Mouse (Mus musculus): Measurements from ENCODE around the gene Olfr1177-ps. TPM values are rescaled to one million over a fixed set of nuclear protein-coding genes. Genes with fewer than 3 reads are reported as not detected.

Gene Olfr1177-ps
- not detected in 2 replicates for polyA plus RNA-seq (2012; rRNA removed)

DNA sequence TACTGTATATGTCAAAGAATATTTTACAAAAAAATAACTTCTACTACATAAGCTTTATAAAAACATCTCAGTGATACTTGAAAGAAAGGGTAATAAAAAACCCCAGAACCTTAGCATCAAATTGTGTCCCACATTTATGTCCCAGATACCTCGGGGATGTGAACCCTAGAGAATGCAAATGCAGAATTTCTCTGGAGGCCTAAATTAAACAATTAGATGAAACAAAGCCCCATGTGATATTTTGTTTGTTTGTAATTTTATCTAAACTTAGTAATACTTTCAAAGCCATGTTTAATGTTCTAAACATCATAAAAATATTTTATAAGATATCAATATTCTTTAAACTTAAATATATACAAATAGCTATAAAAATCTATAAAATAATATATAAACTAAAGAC lies at the start of gene Olfr1177-ps:
Olfr1177-ps (minus strand) TSS at position 101 of the 400 bp plus-strand sequence.
- Histone ChIP-seq H3K27ac (ENCODE audit: insufficient read depth, low read length) (no peak within 1 kb of the TSS), H3K4me1 (ENCODE audit: control insufficient read depth, insufficient read depth, insufficient read length) (no peaks in the 10 kb centered on the region), H3K36me3 (ENCODE audit: control insufficient read depth, insufficient read depth, low read length) (no peaks in the 10 kb centered on the region), H3K4me3 (ENCODE audit: extremely low read depth, insufficient read depth, insufficient read length) (no peak within 1 kb of the TSS), H3K27me3 (ENCODE audit: control insufficient read depth, insufficient read depth, low read length) (no peaks in the 10 kb centered on the region)
- no peak for TF ChIP-seq CTCF (IDR thresholded peaks at IDR 0.05; ENCODE audit: extremely low read depth, insufficient read depth, insufficient read length, insufficient replicate concordance)
- no peak for DNase-seq (ENCODE audit: low read depth in 1 of 2, low spot score in 2 of 2)
- 84% methylated on average over 1 of the region's 1 CpGs for WGBS

DNA sequence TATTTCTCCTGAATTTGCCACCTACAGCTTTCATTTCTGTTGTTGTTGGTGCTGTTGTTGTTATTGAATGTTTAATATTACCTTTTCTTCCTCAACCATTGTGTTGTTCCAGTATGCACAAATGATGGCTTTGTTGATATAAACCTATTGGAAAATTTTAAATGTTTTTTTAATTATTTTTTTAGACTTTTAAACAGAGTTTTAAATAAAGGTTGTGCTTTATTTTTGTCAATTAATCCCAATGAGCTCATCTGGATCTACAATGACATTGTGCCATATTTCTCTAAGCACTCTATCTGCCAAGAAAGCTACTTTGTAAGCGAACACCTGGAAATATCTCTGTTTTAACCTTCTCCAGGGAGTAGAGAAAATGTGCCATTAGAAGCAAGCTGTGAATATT lies 40.5 kb upstream of the Olfr1177-ps start, which contains the start of gene Olfr1178:
Olfr1178 (plus strand) TSS at position 301 of the 400 bp plus-strand sequence.
- 89% methylated on average over 1 of the region's 1 CpGs for WGBS

DNA sequence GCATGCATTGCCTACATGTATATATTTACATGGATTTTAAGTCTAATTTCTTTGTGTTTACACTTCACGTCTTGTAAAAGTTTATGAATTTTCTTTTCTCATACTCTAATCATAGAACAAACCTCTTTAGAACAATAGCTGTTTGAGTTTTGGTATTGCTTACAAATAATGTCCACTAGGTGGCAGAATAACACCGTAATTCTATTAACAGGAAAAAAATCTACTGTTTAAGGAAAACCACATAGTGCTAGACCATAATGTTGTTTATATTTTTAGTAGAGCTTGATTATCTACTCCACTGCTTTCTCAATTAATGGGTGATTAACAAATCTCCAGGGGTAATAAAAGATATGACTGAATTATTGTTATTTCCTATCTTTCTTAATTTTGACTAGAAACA lies 10.0 kb upstream of the Olfr1177-ps start:
- H3K27me3 ChIP-seq (ENCODE audit: control insufficient read depth, insufficient read depth, low read length), result no peaks in the 10 kb centered on the region
- H3K4me3 ChIP-seq (ENCODE audit: extremely low read depth, insufficient read depth, insufficient read length), result no peak overlapping the region
- DNase-seq (ENCODE audit: low read depth in 1 of 2, low spot score in 2 of 2), result no peak
- WGBS, result 7% methylated on average over 2 of the region's 2 CpGs
- no peaks in the 10 kb centered on the region for H3K36me3 ChIP-seq (ENCODE audit: control insufficient read depth, insufficient read depth, low read length)
- no peaks in the 10 kb centered on the region for H3K4me1 ChIP-seq (ENCODE audit: control insufficient read depth, insufficient read depth, insufficient read length)
- H3K27ac ChIP-seq (ENCODE audit: insufficient read depth, low read length), result no peak overlapping the region
- TF ChIP-seq CTCF (IDR thresholded peaks at IDR 0.05; ENCODE audit: extremely low read depth, insufficient read depth, insufficient read length, insufficient replicate concordance), result no peak
- TF ChIP-seq POLR2A (IDR thresholded peaks at IDR 0.05; ENCODE audit: low read depth, low read length), result no peak

More for the DNA sequence above, 40.5 kb upstream of the Olfr1177-ps start, which contains the start of gene Olfr1178:
- Histone ChIP-seq H3K4me3 (ENCODE audit: extremely low read depth, insufficient read depth, insufficient read length) (no peak within 1 kb of the TSS), H3K27me3 (ENCODE audit: control insufficient read depth, insufficient read depth, low read length) (no peaks in the 10 kb centered on the region), H3K36me3 (ENCODE audit: control insufficient read depth, insufficient read depth, low read length) (no peaks in the 10 kb centered on the region), H3K4me1 (ENCODE audit: control insufficient read depth, insufficient read depth, insufficient read length) (no peaks in the 10 kb centered on the region), H3K27ac (ENCODE audit: insufficient read depth, low read length) (no peak within 1 kb of the TSS)
- TF ChIP-seq CTCF (IDR thresholded peaks at IDR 0.05; ENCODE audit: extremely low read depth, insufficient read depth, insufficient read length, insufficient replicate concordance), result no peak
- no peak for TF ChIP-seq POLR2A (IDR thresholded peaks at IDR 0.05; ENCODE audit: low read depth, low read length)
- no peak for DNase-seq (ENCODE audit: low read depth in 1 of 2, low spot score in 2 of 2)

DNA sequence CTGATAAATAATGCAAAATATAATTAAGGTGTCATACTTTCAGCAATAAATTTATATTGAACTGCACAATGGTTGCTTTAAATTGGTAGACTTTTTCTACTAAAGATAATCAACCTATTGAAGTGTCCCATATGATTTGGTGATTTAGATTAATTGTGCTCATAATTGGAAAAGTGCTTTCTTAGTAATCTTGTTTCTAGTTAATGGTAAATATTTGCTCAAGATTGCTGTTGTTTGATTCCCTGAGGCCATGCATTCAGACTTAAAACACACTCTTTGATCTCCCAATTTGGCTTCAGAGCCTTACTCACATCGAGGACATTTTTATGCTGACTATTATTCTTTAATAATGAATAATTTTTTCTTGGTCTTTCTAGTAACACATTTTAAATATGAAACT lies 9.9 kb downstream of the Olfr1177-ps start, which contains the start of gene Olfr1176:
Olfr1176 (plus strand) TSS at position 301 of the 400 bp plus-strand sequence.
- TF ChIP-seq POLR2A (IDR thresholded peaks at IDR 0.05; ENCODE audit: low read depth, low read length) (no peak), CTCF (IDR thresholded peaks at IDR 0.05; ENCODE audit: extremely low read depth, insufficient read depth, insufficient read length, insufficient replicate concordance) (no peak)
- WGBS, result 77% methylated on average over 1 of the region's 1 CpGs
- no peaks in the 10 kb centered on the region for H3K27me3 ChIP-seq (ENCODE audit: control insufficient read depth, insufficient read depth, low read length)
- H3K36me3 ChIP-seq (ENCODE audit: control insufficient read depth, insufficient read depth, low read length), result no peaks in the 10 kb centered on the region
- H3K27ac ChIP-seq (ENCODE audit: insufficient read depth, low read length), result no peak within 1 kb of the TSS
- DNase-seq (ENCODE audit: low read depth in 1 of 2, low spot score in 2 of 2), result no peak
- H3K4me1 ChIP-seq (ENCODE audit: control insufficient read depth, insufficient read depth, insufficient read length), result no peaks in the 10 kb centered on the region
- no peak within 1 kb of the TSS for H3K4me3 ChIP-seq (ENCODE audit: extremely low read depth, insufficient read depth, insufficient read length)

DNA sequence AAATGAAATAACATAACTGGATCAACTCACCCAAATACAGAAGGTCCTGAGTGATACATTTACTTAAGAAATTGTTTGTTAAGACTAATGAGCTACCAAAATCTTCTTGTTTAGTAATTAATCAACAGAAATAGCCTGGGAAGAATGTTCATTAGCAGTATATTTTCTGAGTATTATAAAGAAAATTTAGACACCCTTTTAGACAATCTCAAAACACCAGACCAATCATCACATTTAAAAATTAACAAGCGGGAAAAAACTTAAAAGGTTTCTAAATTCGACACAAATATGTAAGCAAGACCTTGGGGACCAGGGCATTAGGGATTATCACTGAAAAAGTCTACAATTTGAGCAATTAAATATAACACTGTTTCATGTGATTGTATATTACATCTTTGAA lies 19.2 kb downstream of the Olfr1177-ps start, which contains the start of gene Olfr1175-ps:
Olfr1175-ps (minus strand) TSS at position 101 of the 400 bp plus-strand sequence.
- WGBS, result 88% methylated on average over 2 of the region's 2 CpGs
- DNase-seq (ENCODE audit: low read depth in 1 of 2, low spot score in 2 of 2), result no peak
- Histone ChIP-seq H3K27me3 (ENCODE audit: control insufficient read depth, insufficient read depth, low read length) (no peaks in the 10 kb centered on the region), H3K27ac (ENCODE audit: insufficient read depth, low read length) (no peak within 1 kb of the TSS), H3K36me3 (ENCODE audit: control insufficient read depth, insufficient read depth, low read length) (no peaks in the 10 kb centered on the region), H3K4me3 (ENCODE audit: extremely low read depth, insufficient read depth, insufficient read length) (no peak within 1 kb of the TSS), H3K4me1 (ENCODE audit: control insufficient read depth, insufficient read depth, insufficient read length) (no peaks in the 10 kb centered on the region)
- TF ChIP-seq CTCF (IDR thresholded peaks at IDR 0.05; ENCODE audit: extremely low read depth, insufficient read depth, insufficient read length, insufficient replicate concordance), result no peak
- TF ChIP-seq POLR2A (IDR thresholded peaks at IDR 0.05; ENCODE audit: low read depth, low read length), result no peak

DNA sequence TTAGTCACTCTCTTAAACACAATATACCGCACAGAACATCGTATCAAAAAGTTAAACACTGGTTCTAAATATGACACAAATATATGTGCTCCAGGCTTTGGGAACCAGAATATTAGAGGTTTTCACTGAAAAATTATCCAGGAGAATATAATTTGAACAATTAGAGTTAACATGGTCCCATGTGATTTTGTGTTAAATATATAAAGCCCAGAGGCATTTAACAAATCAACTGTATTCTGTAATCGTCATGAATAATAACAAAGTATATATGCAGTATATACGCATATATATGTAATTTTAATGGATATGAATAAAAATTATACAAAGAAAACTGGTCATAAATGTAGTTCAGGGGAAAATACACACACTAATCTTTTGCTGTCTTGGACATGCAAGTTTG lies 31.3 kb downstream of the Olfr1177-ps start, which contains the start of gene Olfr1174-ps:
Olfr1174-ps (minus strand) TSS at position 101 of the 400 bp plus-strand sequence.
- no peaks in the 10 kb centered on the region for H3K36me3 ChIP-seq (ENCODE audit: control insufficient read depth, insufficient read depth, low read length)
- no peak within 1 kb of the TSS for H3K4me3 ChIP-seq (ENCODE audit: extremely low read depth, insufficient read depth, insufficient read length)
- 87% methylated on average over 4 of the region's 4 CpGs for WGBS
- no peaks in the 10 kb centered on the region for H3K4me1 ChIP-seq (ENCODE audit: control insufficient read depth, insufficient read depth, insufficient read length)
- no peaks in the 10 kb centered on the region for H3K27me3 ChIP-seq (ENCODE audit: control insufficient read depth, insufficient read depth, low read length)
- no peak within 1 kb of the TSS for H3K27ac ChIP-seq (ENCODE audit: insufficient read depth, low read length)
- no peak for DNase-seq (ENCODE audit: low read depth in 1 of 2, low spot score in 2 of 2)
- TF ChIP-seq CTCF (IDR thresholded peaks at IDR 0.05; ENCODE audit: extremely low read depth, insufficient read depth, insufficient read length, insufficient replicate concordance) (no peak), POLR2A (IDR thresholded peaks at IDR 0.05; ENCODE audit: low read depth, low read length) (no peak)

Other genes starting within 250 kb of the Olfr1177-ps start
- not detected in 2 replicates for gene Olfr1166, start 218.2 kb downstream of the Olfr1177-ps start, polyA plus RNA-seq (2012; rRNA removed)
- not detected in 2 replicates for gene Olfr1167, start 191.3 kb downstream of the Olfr1177-ps start, polyA plus RNA-seq (2012; rRNA removed)
- gene Olfr1168, start 164.6 kb downstream of the Olfr1177-ps start, polyA plus RNA-seq (2012; rRNA removed), result not detected in 2 replicates
- gene Olfr1170, start 118.2 kb downstream of the Olfr1177-ps start, polyA plus RNA-seq (2012; rRNA removed), result not detected in 2 replicates
- gene Olfr1173, start 66.6 kb downstream of the Olfr1177-ps start, polyA plus RNA-seq (2012; rRNA removed), result not detected in 2 replicates
- not detected in 2 replicates for gene Olfr1174-ps, start 31.4 kb downstream of the Olfr1177-ps start, polyA plus RNA-seq (2012; rRNA removed)
- not detected in 2 replicates for gene Olfr1175-ps, start 19.3 kb downstream of the Olfr1177-ps start, polyA plus RNA-seq (2012; rRNA removed)
- not detected in 2 replicates for gene Olfr1176, start 9.8 kb downstream of the Olfr1177-ps start, polyA plus RNA-seq (2012; rRNA removed)
- gene Olfr1178, start 40.6 kb upstream of the Olfr1177-ps start, polyA plus RNA-seq (2012; rRNA removed), result not detected in 2 replicates
- not detected in 2 replicates for gene Olfr1179, start 60.0 kb upstream of the Olfr1177-ps start, polyA plus RNA-seq (2012; rRNA removed)
- not detected in 2 replicates for gene Olfr1180, start 72.7 kb upstream of the Olfr1177-ps start, polyA plus RNA-seq (2012; rRNA removed)
- gene Olfr1181, start 79.7 kb upstream of the Olfr1177-ps start, polyA plus RNA-seq (2012; rRNA removed), result not detected in 2 replicates
- not detected in 2 replicates for gene Gm13757, start 102.6 kb upstream of the Olfr1177-ps start, polyA plus RNA-seq (2012; rRNA removed)
- not detected in 2 replicates for gene Olfr1183, start 108.4 kb upstream of the Olfr1177-ps start, polyA plus RNA-seq (2012; rRNA removed)
- gene Olfr1184, start 137.1 kb upstream of the Olfr1177-ps start, polyA plus RNA-seq (2012; rRNA removed), result not detected in 2 replicates
- gene Olfr1185-ps1, start 146.8 kb upstream of the Olfr1177-ps start, polyA plus RNA-seq (2012; rRNA removed), result not detected in 2 replicates
- not detected in 2 replicates for gene Olfr1186, start 172.1 kb upstream of the Olfr1177-ps start, polyA plus RNA-seq (2012; rRNA removed)
- not detected in 2 replicates for gene Olfr1188, start 210.4 kb upstream of the Olfr1177-ps start, polyA plus RNA-seq (2012; rRNA removed)
- gene Olfr1189, start 240.0 kb upstream of the Olfr1177-ps start, polyA plus RNA-seq (2012; rRNA removed), result not detected in 2 replicates